Mouse (Mus musculus) mesoderm, embryonic 11.5 days (tissue): ENCODE measurements at regions not wholly inside any gene's neighbourhood (a gene's known extent, or its start where the extent isn't known, plus 50 kb on each side); places are given as distances from the start of the nearest gene placed in this dataset.
"Not testable (repeated sequence)": the region's sequence is repeated elsewhere in the genome, so short reads cannot be mapped to it uniquely, and the experiment has no call there.

Source experiments
- DNase-seq: peaks from one replicate; pipeline ENCODE4 v3.0.0-alpha.2; 2012; ENCODE audit warnings: low read depth, low spot score

DNA sequence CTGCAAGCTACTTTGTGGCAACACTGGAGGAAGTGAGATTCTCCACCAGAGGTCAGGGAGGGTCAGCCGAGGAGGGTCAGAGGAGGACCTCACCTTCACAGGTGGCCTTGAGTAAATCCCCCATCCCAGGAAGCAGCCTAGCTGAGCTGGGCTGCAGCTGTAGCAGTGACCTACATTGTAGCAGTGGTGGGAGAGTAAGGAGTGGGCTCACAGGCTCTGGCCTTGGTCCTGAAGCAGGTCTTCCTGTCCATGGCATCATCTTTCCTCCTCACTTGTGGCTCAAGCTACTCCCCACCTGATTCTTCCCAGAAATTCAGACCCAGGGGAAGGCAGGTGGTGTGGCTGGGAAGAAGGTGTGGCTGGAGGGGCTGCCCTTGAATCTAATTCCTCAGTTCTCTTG is 84.3 kb downstream of the 1810013L24Rik start:
- not testable (repeated sequence) for DNase-seq

DNA sequence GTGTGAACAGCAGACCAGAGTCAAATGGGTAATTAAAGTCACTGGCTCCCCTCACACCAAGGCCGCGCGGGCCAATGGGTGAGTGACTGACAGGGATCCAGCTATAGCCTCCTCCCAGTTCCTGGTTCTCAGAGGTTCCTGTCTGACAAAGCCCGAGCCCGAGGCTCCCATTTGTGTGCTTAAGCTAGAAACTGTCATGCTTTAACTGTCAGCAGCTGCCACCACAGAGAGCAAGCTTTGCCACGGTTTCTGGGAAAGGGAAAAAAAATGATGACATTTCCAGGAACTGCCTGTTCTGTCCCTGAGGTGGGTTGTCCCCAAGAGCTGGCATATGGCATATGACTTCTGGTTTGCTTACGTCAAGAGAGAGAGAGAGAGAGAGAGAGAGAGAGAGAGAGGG is 86.2 kb downstream of the 1810013L24Rik start:
- peak; percentile 2 for DNase-seq

DNA sequence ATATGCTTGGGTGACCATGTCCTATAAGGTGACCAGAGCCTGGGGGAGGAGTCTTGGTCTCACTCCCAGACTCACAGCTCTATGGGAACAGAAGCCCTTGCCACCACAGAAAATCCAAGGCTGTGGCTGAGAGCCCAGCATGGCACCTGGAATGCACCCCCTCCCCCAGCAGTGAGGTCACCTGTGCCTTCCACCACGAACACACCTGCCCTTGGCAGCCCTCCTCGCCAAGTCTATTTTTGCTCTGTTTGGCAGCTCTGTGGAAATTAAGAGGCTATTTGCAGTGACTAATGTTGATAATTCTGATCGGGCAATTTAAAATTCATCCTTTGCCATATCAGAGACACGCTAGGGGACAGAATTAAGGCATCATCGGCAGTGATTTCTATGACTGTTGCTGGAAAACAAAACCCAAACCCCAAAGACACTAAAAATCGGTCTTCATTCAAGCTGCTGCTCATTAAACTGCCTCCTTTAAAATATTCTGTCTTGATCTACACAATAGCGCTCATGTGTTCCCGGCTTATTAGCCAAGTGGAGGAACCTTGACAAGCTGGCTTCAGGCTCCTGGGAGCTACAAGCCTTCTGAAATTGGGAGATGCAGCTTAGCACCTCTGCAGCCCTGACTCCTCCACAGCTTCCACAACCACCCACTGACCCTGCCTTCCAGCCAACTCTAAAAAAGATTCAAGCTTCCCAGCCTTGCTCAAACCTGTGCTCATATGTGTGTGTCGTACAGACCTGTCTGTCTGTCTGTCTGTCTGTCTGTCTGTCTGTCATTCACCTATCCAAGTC is 89.0 kb downstream of the 1810013L24Rik start:
- DNase-seq: no peak

DNA sequence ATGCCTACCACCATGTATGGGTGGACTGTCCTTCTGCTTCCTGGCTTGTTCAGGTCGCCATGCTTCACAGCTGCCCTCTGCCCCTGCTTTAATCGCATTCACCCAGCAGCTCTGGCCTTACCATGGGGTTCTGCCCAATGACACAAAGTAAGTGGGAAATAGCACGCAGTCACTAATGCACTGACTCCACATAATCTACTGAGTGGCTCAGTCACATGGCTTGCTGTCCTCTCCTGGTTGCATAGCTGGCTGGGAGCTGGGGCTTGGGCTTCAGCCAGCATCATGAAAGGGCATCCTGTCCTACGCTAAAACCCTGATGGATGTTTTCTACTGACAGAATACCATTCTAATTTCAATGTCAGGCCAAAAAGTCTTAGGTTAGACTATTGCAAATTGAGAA is 94.8 kb downstream of the 1810013L24Rik start:
- no peak for DNase-seq

DNA sequence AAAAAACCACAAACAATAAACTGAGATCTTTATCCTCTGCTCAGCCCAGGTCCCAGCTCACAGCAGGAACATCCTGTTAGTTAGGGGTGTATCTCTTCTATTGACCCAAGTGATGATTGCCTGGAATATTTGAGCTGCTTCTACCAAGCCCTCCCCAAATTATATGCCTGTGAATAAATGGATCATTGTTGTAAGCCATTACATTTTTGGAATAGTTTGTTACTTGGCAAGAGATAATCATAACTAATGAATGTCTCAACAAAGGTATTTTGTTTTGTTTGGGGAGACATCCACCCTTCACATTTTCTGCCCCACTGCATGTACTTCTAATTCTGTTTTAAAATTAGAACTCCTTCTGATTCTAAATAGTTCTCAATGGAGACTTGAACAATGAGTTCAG is 102.1 kb downstream of the 1810013L24Rik start:
- DNase-seq: no peak

DNA sequence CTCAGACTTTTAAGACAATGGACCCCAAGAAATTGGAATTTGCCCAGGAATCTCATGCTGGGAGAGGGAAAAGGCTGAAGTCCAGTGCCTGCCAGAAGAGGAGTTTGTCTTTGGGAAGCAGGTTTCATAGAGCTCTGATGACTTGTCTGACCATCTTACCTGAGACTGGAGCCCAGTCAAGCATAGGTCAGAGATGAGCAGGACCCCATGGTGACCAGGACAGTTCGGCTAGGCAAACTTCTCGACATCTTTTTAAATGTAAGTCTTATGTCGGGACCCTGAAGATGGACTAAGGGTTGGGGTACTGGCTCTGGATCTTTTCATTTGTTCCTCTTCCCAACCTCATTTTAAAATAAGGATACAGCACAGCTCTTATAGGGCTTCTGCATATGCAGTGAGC is 103.2 kb downstream of the 1810013L24Rik start:
- DNase-seq: no peak

DNA sequence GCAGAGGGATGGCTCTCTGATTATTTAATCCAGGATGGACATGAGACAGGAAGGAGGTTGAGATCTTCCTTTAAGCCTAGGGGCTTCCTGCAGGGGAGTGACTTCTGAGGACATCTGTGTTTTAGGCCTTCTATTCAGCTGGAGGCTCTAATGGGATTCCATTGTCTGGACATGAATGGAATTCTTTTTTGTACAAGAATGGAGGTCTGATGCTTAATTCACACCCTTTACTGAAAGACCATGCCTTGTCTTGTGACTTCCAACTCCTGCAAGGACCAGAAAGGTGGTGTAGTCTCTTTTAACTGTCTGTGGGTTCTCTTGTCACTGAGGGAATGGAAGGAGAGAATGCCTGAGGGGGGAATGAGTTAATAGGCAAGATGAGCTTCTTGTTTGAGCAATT is 106.5 kb downstream of the 1810013L24Rik start:
- DNase-seq: no peak

DNA sequence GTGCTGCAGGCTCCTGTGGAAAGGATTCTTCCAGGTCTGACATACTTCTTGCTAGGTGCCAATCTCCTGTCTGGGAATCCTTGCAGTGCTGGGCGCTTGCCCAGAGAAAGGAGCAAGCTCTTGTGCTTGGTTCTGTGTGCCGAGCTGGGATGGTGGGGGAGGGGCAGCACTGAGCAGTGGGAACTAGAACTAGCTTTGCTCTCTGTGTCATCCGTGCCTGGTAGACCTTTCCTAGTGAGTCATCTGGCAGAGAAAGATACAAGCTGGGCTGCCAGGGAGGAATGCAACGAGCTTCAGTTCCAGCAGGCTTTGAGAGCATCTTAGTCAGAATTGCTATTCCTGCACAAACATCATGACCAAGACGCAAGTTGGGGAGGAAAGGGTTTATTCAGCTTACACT is 108.6 kb downstream of the 1810013L24Rik start:
- DNase-seq: no peak

DNA sequence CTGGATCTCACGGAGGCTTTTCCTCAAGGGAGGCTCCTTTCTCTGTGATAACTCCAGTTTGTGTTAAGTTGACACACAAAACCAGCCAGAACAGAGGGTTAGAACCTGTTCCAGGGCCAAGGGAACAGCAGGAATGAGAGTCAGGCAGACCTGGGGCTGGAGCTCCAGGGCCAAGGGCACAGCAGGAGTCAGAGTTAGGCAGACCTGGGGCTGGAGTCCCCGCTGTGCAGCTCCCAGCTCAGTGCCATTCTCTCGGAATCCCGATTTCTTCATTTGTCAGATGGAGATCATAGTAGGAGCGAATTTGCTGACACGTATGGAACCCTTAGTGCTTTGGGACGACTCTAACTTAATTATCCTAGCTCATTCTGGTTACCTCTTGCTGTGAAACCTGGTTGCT is 109.2 kb downstream of the 1810013L24Rik start:
- no peak for DNase-seq

DNA sequence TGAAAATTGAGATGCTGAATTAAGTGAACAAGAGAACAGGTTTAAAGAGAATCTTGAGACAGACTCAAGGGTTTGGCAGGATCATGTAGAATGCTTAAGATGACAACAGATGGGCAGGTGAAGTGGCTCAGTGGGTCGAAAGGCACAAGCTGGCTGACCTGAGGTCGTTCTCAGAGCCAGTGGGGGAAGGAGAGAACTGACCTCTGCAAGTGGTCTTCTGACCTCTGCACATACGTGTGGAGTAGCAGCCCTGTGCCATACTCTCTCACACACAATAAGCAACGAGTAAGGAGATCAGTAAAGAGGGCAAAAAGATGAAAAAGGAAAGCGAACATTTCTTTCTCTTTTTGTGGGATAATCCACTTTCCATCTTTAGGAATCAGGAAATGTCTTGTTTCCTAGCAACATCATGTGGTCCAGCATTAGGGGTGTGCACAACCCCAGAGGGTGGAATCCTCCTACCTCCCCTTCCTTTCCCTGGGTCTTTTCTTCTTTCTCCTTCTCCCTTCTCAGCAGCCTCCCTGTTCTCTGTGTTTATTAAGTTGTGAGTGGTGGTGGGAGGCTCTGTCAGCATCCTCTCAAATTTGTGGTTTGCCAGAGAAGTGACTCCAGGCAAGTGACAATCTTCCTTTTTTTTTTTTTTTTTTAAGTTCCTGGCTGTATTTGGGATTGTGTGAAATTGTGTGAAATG is 114.7 kb downstream of the 1810013L24Rik start:
- no peak for DNase-seq

DNA sequence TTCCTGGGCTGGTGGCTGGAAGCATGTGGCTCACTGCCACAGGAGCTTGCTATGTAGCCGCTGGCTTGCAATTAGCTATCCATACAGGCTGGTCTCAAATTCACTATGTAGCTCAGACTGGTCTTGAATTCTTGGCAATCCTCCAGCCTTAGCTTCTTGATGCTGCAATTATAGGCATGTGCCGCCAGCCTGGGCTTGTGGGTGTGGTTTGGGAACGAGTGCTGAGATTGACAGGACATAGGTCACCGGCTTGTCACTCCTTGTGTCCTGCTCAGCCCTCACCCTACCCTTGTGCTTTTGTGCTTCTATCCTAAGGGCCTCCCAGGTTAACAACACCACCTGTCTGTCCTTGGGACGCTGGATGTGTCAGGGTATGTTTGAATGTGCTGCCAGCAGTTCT is 117.9 kb downstream of the 1810013L24Rik start:
- DNase-seq: no peak

DNA sequence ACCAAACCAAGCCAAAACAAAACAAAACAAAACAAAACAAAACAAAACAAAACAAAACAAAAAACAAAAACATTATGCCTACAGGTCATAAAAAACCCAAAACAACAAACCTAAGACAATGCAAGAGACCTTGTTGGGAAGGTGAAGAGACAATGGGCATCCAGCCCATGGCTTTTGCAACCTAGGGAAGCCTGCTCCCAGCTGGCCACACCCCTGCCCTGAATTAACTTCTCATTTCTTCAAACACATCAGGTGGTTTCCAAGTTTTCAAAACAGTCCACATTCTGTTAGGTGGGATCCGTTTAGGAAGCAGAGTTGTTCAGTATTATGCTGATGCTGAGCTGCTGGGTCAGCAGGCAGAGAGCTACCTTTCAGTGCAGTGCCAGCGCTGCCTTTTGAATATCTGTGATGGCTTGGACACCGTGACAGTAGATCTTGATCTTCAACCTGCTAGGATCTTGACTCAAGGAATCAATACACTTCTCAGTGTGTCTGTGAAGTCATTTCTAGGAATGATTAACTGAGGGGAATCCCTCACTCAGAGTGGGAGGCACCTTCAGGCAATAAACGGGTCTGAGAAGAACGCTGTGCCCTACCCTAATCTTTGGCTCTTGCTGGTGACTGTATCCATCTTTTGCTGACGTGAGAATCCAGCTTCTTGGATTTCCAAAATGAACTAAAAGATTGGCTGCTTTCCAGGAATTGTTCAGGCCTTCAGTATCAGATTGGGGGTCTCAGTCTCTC is 121.4 kb downstream of the 1810013L24Rik start:
- no peak for DNase-seq

DNA sequence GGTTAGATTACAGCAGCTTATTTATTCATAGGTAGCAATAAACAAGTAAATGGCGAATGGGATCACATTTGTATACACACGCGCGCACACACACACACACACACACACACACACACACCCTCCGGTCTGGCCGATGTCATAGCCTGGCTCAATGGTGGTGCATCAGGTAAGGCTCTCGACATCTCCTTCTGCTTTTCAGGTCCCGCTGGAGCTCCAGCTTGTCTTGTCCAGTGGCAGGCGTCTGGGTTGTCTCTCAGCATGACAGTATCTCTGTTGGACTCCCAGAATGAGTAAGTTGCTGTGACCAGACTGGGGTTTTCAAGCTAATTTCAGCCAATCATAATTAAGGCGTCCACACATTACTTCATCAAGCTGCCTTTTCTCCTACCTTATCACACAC is 131.8 kb downstream of the 1810013L24Rik start:
- no peak for DNase-seq

DNA sequence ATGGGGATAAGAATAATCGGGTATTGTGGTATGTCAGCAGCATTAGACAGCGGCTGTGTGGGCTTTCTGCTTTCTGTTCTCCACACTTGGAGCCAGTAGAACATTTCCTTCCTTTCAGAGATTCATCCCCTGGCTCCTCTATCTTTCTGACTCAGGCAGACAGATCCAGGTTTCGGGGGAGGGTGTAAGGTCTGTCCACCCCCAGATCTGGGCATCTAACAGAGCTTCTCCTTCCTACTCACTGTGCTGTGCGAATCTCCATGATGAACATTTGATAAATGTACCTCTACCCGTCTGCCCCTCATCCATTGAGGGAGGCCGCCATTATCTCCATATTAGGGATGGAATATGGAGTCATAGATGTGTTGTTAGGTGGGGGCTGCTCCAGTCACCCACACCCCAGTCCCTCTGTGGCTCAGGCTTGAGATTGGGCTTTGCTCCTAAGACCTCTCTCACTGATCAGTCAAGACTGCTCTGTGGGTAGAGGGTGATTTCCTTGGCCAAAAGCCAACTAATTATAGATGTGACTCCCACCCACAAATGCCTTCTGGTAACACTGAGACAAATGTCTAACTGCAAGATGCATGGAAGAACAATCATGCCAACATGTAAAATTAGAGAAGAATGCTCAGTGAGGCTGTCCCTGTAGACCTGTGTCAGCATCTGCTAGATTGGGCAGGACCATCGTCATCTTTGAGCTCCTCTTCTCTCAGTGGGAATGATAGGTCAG is 163.8 kb downstream of the 1810013L24Rik start:
- DNase-seq: no peak

DNA sequence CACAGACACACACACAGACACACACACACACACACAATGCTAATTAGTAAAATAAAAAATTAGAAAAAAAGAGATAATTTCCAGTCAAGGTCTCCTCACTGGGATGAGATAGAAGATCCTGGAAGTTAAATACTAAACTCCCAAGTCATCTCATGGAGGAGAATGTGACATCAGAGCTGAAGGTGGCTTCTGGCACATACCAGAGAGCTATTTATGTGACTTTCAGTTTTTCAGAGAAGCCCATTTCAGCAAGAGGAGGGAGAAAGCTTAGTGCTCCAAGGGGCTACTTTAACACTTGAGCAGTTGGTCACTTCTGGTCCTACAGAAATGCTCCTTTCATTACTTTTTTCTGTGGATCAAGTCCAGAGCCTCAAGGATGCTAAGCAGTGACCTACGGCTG is 164.6 kb downstream of the 1810013L24Rik start:
- DNase-seq: no peak

DNA sequence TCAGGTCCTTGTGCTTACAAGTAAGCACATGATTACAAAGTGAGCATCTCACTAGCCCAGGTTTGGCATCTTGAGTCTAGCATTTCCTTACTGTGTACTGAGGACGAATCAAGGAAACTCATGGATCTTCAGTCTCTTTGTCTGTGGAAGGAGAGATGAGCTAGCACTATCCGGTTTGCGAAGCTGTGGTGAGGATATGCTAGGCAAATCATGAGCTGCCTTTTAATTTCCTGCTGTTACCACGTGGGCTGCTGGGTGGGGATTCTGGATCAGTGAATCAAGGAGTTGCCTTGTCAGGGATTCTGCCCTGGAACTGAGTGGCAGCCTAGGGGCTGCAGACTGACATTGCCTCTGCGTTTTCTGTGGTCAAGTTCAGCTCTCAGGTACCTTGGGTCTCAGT is 167.3 kb downstream of the 1810013L24Rik start:
- DNase-seq: no peak

DNA sequence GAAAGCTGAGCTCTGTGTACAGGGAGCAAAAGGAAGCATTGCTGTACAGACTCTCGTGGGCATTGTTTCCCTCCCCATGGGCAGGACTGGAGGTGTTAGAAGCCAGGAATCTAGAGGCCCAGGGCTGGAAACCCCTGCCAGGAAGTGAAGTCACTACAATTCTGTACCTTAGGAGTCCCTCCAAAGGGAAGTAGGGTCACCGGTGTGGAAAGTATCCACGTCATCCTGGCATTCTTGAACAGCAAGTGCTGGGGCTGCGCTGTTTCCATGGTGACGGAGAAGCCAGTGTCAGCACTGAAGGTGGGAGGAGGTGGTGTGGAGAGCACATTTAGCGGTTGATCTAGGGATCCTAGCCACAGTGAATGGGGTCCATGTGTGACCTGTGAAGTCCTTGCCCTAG is 174.1 kb downstream of the 1810013L24Rik start:
- DNase-seq: peak; percentile 56

DNA sequence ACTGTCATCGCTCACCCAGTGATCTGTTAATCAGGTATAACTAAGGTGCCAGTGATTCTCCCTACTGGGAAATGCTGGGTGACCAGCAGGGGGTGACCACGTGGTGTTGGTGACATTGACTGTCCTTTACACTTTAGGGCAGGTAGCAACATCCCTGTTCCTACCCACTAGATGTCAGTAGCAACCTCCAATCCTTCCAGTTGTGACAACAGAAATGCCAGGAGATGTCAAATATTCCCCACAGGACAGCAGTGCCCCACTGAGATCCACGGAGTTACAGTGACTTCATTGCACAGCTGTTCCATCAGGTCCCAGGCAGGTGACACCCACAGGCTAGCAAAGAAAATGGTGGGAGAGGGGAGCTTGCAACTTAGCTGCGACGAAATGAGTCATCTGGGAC is 176.0 kb downstream of the 1810013L24Rik start:
- DNase-seq: no peak

DNA sequence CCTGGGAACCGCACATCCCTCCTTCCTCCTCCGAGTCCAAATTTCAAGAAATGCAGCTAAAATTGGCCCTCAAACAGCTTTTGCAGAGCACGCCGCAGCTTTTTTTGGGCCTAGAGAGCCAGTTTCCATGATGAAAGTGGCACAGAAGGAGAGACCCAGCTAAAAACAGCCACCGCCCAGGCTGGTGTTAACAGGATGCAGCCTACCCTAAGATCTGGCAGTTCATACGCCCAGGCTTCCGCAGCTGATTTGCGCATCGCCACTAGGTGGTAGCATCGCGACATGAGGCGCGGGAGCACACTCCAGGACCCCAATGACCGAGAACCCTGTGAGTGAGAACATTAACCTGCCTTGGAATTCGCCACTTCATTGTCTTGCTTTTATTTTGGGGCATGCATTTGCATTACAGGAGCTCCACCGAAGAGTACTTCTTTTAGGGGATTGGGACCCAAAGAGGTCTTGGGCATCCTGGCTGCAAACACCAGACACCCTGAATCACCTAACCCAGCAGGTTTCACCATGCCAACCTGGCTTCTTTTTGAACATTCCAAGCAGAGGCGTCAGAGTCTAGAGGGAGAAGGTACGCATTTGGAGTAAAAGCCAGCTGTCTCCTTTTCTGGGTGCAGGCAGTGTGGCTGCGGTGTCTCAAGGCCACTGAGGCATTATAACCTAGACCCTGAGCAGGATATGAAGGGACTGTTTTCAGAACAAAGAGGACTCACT is 179.6 kb downstream of the 1810013L24Rik start:
- peak; percentile 85 for DNase-seq

DNA sequence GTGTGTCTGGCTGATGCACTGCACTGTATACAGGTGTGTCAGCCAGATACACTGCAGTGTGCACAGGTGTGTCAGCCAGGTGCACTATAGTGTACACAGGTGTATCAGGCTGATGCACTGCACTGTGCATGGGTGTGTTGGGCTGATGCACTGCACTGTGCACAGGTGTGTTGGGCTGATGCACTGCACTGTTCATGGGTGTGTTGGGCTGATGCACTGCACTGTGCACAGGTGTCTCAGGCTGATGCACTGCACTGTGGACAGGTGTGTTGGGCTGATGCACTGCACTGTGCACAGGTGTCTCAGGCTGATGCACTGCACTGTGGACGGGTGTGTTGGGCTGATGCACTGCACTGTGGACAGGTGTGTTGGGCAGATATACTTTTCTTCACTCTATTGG is 181.2 kb downstream of the 1810013L24Rik start:
- no peak for DNase-seq

DNA sequence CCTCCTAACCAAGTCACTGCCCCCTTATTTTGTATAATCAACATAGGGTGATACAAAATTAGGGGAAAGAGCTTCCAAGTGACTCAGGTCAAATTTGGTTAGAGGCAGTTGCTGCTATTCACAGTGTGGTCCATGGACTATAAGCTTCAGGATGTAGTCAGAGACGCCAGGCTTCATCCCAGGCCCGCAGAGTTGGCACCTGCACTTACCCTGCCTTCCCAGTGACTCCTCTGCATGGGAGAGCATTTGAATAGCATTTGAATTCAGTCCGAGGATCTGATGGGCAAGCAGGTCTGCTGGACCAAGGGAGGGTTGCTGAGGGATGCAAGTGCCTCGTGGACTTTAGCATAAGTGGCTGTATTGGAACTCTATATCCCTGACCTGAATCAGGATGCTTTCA is 181.8 kb downstream of the 1810013L24Rik start:
- no peak for DNase-seq
